Mouse (Mus musculus) ES-Bruce4 (cell line): ENCODE results near the gene Abcb9. TPM values are rescaled to one million over a fixed set of nuclear protein-coding genes. Genes with fewer than 3 reads are reported as not detected.

Source experiments
- H3K27ac ChIP-seq: 2 replicates; pipeline ENCODE4 v1.5.1; 2012; ENCODE audit warnings: low read length, inconsistent platforms; ENCODE audit not compliant: insufficient read depth
- H3K27me3 ChIP-seq: 2 replicates; pipeline ENCODE4 v1.6.1; 2012; ENCODE audit warnings: mild to moderate bottlenecking, low read length, inconsistent platforms; ENCODE audit not compliant: control insufficient read depth, poor library complexity, insufficient read depth, severe bottlenecking
- H3K36me3 ChIP-seq: 2 replicates; pipeline ENCODE4 v1.6.1; 2012; ENCODE audit warnings: inconsistent platforms, mild to moderate bottlenecking, low read length, moderate library complexity; ENCODE audit not compliant: control insufficient read depth, poor library complexity, insufficient read depth, severe bottlenecking
- H3K4me1 ChIP-seq: one replicate; pipeline ENCODE4 v1.8.1; 2011; ENCODE audit warnings: low read length; ENCODE audit not compliant: control insufficient read depth, insufficient read depth
- H3K4me3 ChIP-seq: 2 replicates; pipeline ENCODE4 v1.5.1; 2011; ENCODE audit warnings: low read depth, mild to moderate bottlenecking, low read length
- H3K9ac ChIP-seq: 2 replicates; pipeline ENCODE4 v1.6.1; 2012; ENCODE audit warnings: low read depth, mild to moderate bottlenecking, inconsistent platforms; ENCODE audit not compliant: poor library complexity, severe bottlenecking
- H3K9me3 ChIP-seq: replicated peaks from 2 replicates; pipeline ENCODE4 v1.6.1; 2012; ENCODE audit warnings: mild to moderate bottlenecking, low read length, inconsistent platforms; ENCODE audit not compliant: control insufficient read depth, poor library complexity, insufficient read depth, severe bottlenecking
- CTCF ChIP-seq: IDR thresholded peaks from one replicate; pipeline ENCODE4 v1.8.1; 2011; ENCODE audit warnings: low read depth, low read length
- EP300 ChIP-seq: IDR thresholded peaks from 2 replicates; pipeline ENCODE4 v1.6.1; 2011; ENCODE audit warnings: low read depth, low read length; ENCODE audit not compliant: insufficient read depth
- POLR2A ChIP-seq: IDR thresholded peaks from one replicate; pipeline ENCODE4 v1.8.1; 2011; ENCODE audit warnings: low read length; ENCODE audit not compliant: insufficient read depth
- polyA plus RNA-seq: library from polyadenylated mRNA; stranded (reverse); fragments of >200 nt; gene quantifications from 2 replicates; pipeline ENCODE4 v1.2.4, GENCODE M21; 2011; ENCODE audit warnings: low read depth; ENCODE audit not compliant: missing spikeins, insufficient read depth, insufficient read length

Abcb9 gene
- polyA plus RNA-seq, 1 experiment: 0.79 TPM

DNA sequence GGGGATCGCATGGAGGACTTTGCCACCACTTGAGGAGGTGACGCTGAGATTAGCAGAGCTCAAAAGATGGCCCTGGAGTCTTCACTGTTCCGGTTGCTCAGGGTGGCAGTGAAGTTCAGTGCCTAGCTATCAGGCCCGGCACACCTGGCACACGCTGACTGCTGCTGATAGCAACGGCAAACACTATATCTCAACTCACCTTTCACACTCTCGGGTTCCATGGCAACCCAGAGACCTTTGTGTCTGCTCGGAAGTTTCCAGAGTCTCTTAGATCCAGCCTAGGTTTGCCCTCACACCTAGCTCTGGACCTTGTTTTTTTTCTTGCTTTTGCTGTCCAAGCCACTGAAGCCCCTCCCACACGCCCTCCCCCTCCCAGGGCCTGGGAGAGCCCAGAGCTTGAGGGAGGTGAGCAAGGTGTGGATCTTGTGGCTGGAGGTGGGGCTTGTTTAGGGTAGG, 3.6 kb downstream of the Abcb9 start:
- no peaks in the 10 kb centered on the region for H3K4me1 ChIP-seq
- no peak overlapping the region for H3K4me3 ChIP-seq
- H3K27me3 ChIP-seq: no peaks in the 10 kb centered on the region
- H3K9ac ChIP-seq: no peak overlapping the region
- no peaks in the 10 kb centered on the region for H3K36me3 ChIP-seq
- H3K9me3 ChIP-seq: no peaks in the 10 kb centered on the region
- no peak overlapping the region for H3K27ac ChIP-seq
- no peak for TF ChIP-seq POLR2A

DNA sequence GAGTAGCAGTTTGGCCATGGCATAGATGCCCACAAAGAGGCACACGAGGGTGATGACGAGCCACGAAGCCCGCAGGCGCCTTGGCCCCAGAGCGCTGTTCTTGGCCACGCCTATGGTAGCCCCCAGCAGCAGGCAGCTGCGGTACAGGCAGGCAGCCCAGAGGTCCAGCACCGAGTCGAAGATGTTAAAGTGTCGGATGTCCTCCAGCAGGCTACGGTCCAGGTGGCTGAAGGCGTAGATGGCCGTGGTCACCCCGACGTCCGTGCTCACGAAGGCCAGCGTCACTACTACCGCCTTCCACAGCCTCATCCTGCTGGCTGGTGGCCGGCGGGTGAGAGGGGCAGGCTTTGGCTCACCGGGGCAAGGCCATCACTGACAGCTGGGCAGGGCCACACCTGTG, 5.7 kb downstream of the Abcb9 start:
- Histone ChIP-seq H3K36me3 (no peaks in the 10 kb centered on the region), H3K27me3 (no peaks in the 10 kb centered on the region), H3K4me3 (peak overlapping the region; percentile 13), H3K9ac (no peak overlapping the region), H3K27ac (no peak overlapping the region), H3K4me1 (no peaks in the 10 kb centered on the region), H3K9me3 (no peaks in the 10 kb centered on the region)
- TF ChIP-seq POLR2A: no peak

DNA sequence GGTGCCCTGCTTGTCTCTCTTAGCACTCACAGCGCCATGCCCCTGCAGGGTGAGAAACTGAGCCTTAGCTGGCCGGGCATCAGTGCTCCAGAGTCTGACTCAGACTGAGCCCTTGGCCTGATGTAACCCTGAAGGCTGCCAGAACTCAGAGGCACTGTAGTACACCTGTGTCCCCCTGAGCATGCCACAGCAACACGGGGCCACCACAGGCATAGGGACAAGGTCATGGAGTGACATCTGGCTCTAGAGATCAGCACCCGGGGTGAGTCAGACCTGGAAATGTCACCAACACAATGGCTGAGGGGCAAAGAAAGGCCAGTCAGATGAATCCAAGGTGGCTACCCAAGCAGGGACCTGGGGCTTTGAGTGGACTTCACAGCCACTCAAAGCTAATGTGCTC, 8.7 kb downstream of the Abcb9 start:
- no peak for TF ChIP-seq CTCF
- TF ChIP-seq EP300: no peak
- no peak for TF ChIP-seq POLR2A
- Histone ChIP-seq H3K9me3 (no peaks in the 10 kb centered on the region), H3K9ac (no peak overlapping the region)

DNA sequence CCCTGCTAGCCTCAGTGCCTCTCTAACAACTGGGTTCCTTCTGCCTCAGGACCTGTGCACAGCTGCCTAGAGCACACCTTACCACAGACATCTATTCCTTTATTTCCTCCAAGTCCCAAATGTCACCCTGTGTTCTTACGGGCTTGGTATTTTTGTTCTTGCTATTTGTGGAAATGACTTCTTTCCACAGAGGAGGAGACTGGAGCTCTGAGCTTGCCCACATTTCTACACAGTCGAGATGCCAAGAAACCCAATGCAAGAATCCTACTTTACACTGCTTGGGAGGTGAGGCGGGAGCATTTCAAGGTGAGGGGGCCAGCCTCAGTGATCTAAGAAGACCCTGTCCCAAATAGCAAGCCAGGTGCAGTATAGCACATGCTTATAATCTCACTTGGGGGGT, 10.1 kb downstream of the Abcb9 start:
- Histone ChIP-seq H3K36me3 (no peaks in the 10 kb centered on the region), H3K4me1 (no peaks in the 10 kb centered on the region), H3K4me3 (no peak overlapping the region), H3K27ac (no peak overlapping the region), H3K27me3 (no peaks in the 10 kb centered on the region), H3K9ac (no peak overlapping the region), H3K9me3 (no peaks in the 10 kb centered on the region)
- TF ChIP-seq POLR2A (no peak), EP300 (no peak), CTCF (no peak)

More for the DNA sequence above, 8.7 kb downstream of the Abcb9 start:
- H3K4me3 ChIP-seq: no peak overlapping the region
- no peaks in the 10 kb centered on the region for H3K36me3 ChIP-seq
- H3K27me3 ChIP-seq: no peaks in the 10 kb centered on the region
- H3K4me1 ChIP-seq: no peaks in the 10 kb centered on the region
- H3K27ac ChIP-seq: no peak overlapping the region

DNA sequence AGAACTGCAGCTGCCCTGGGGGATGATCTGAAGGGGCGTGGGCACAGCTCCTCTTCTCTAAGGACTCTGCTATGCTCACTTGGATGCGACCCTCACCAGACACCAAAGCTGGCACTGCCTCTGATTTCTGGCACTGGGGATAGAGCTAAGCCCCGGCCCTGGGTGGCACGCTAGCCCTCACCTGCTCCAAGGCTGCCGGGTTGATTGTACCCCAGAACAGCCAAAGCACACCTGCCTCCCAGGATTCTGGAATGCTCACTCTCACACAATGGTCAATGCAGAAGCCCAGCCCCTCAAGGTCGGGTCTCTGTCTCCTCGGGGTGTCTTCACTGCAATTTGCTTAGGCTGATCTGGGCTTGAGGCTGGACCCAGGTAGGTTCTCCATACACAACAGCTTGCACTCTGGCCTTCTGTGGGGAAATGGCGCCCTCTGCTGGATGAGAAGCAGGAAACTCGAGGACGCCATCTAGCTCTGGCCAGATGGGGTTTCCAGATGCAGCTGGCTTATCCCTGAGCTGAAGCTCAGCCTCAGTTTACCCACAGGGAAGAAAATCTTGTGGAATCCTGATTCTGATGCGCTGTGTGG, 10.9 kb downstream of the Abcb9 start:
- Histone ChIP-seq H3K4me1 (no peaks in the 10 kb centered on the region), H3K27me3 (no peaks in the 10 kb centered on the region), H3K36me3 (no peaks in the 10 kb centered on the region), H3K9ac (no peak overlapping the region), H3K9me3 (no peaks in the 10 kb centered on the region), H3K4me3 (no peak overlapping the region), H3K27ac (no peak overlapping the region)
- TF ChIP-seq POLR2A: no peak
- peak; percentile 100 for TF ChIP-seq CTCF

DNA sequence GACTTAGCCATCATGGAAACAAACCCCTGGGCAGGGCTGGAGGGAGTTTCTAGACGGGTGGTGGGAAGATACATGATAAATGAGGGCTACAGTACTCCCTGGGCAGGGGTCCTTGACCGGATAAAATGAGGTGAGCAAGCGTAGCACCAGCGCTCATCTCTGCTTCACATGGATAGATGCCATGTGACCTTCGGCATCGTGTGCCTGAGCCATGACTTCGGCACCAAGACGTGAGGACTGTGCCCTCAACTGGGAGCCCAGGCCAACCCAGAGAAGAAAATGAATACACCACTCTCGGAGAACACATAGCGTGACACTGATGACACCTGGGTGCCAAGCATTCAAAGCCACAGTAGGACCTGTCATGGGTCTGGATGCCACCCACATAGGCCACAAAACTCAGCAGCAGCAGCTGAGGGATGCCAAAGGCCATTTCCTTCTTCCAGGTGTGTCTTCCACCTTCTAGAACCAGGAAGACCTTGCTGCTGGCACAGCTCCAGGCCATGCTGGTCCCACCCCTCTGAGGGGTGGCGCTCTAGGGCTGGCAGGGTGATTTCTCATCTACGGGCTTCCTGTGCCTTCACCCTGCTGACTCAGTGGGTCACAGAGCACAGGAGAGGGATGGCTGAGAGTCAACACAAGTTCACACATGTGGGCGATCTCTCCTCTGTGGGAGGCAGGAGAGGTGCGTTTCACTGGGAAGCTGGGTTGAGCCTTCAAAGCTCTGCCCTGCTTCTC, 11.6 kb downstream of the Abcb9 start:
- Histone ChIP-seq H3K27me3 (no peaks in the 10 kb centered on the region), H3K4me3 (no peak overlapping the region)

More for the DNA sequence above, 11.6 kb downstream of the Abcb9 start:
- no peaks in the 10 kb centered on the region for H3K4me1 ChIP-seq
- no peaks in the 10 kb centered on the region for H3K36me3 ChIP-seq
- H3K9ac ChIP-seq: no peak overlapping the region
- no peaks in the 10 kb centered on the region for H3K9me3 ChIP-seq
- no peak overlapping the region for H3K27ac ChIP-seq
- no peak for TF ChIP-seq EP300
- no peak for TF ChIP-seq CTCF
- TF ChIP-seq POLR2A: no peak
